Mouse (Mus musculus) cerebellum, adult 18-20 months (tissue): ENCODE results near the gene Kcna10.

Experiments used
- DNase-seq, 2 experiments: peaks; one replicate each; pipeline ENCODE4 v3.0.0; 2021

The Kcna10 gene

GRCm38 (mm10) chr3:107182756-107183155 lies at the start of gene Kcna10:
Kcna10 (plus strand) TSS chr3:107183056.
- DNase-seq: no peak

- no peak for DNase-seq
Measured at GRCm38 (mm10) chr3:107134457-107134856, 48.4 kb upstream of the Kcna10 start.

- no peak for DNase-seq
Measured at GRCm38 (mm10) chr3:107147126-107147525, 35.7 kb upstream of the Kcna10 start.

GRCm38 (mm10) chr3:107149006-107149405 lies 33.9 kb upstream of the Kcna10 start:
- peak; percentile 42 to 50 for DNase-seq

- DNase-seq: no peak
Measured at GRCm38 (mm10) chr3:107150469-107150868, 32.4 kb upstream of the Kcna10 start.

- no peak for DNase-seq
Measured at GRCm38 (mm10) chr3:107150872-107151540, 31.9 kb upstream of the Kcna10 start.

- peak; percentile 42 to 59 for DNase-seq
Measured at GRCm38 (mm10) chr3:107153772-107154655, 28.8 kb upstream of the Kcna10 start.

GRCm38 (mm10) chr3:107158856-107159255 lies 24.0 kb upstream of the Kcna10 start:
- DNase-seq: no peak

GRCm38 (mm10) chr3:107159418-107159817 lies 23.4 kb upstream of the Kcna10 start:
- DNase-seq: peak; percentile 55 to 57

GRCm38 (mm10) chr3:107159859-107160324 lies 23.0 kb upstream of the Kcna10 start:
- peak; percentile 74 to 77 for DNase-seq

GRCm38 (mm10) chr3:107162741-107163140 lies 20.1 kb upstream of the Kcna10 start:
- peak; percentile 70 to 78 for DNase-seq

GRCm38 (mm10) chr3:107169552-107169951 lies 13.3 kb upstream of the Kcna10 start:
- DNase-seq: no peak

GRCm38 (mm10) chr3:107171964-107172363 lies 10.9 kb upstream of the Kcna10 start:
- DNase-seq: no peak

- DNase-seq: peak; percentile 91 to 94
Measured at GRCm38 (mm10) chr3:107172556-107172955, 10.3 kb upstream of the Kcna10 start.

- DNase-seq: peak; percentile 97 to 99
Measured at GRCm38 (mm10) chr3:107175486-107175885, 7.4 kb upstream of the Kcna10 start.

- DNase-seq: peak; percentile 78
Measured at GRCm38 (mm10) chr3:107176501-107176900, 6.4 kb upstream of the Kcna10 start.

GRCm38 (mm10) chr3:107180860-107181259 lies 2.0 kb upstream of the Kcna10 start:
- DNase-seq: no peak

- DNase-seq: no peak
Measured at GRCm38 (mm10) chr3:107183178-107183577, 322 bp downstream of the Kcna10 start.

- DNase-seq: no peak
Measured at GRCm38 (mm10) chr3:107185597-107185996, 2.7 kb downstream of the Kcna10 start.

GRCm38 (mm10) chr3:107187022-107187421 lies 4.2 kb downstream of the Kcna10 start:
- no peak for DNase-seq

- peak; percentile 80 to 81 for DNase-seq
Measured at GRCm38 (mm10) chr3:107188226-107188899, 5.5 kb downstream of the Kcna10 start.

GRCm38 (mm10) chr3:107201310-107202180 lies 18.7 kb downstream of the Kcna10 start:
- DNase-seq: no peak
